Mouse (Mus musculus): ENCODE data around the gene Pik3cb.

The Pik3cb gene

DNA sequence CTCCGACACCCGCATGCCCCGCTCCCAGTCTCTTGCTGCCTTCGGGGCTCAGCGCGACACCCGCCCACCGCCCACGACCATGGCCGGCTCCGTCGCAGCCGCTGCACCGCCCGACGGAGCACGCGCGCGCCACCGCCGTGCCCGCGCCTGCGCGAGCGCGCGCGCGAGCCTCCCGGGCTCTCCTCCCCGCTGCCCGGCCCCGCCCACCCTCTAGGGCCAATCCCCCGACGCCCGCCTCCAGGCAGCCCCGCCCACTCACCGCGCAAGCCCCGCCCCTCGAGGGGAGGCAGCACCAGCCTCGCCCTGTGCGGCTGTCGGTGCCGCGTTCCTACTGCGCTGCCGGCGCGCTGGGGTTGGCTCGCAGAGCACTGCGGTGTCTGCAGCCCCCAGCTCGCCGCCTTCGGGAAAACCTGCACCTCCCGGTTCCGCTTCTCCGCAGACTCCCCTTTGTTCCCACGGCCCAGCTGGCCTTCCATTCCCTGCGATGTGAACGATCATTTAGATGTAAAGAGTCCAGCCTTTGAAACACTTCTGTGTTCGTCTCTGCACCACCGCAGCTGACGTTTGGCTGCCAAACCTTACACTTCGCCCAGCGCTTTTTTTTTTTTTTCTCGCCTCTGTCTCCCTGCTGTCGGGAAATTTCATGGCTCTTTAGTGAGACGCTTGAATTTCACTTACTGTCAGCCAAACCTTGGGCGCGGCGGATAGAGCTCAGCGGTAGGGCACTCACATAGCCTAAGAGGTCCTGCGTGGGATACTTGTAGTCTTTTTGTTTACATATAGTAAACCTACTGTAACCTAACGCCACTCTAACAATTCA, at the start of gene Pik3cb:
Gene Pik3cb (minus strand): TSS at position 559 of the 820 bp plus-strand sequence.
- DNase-seq: peak; percentile 97

DNA sequence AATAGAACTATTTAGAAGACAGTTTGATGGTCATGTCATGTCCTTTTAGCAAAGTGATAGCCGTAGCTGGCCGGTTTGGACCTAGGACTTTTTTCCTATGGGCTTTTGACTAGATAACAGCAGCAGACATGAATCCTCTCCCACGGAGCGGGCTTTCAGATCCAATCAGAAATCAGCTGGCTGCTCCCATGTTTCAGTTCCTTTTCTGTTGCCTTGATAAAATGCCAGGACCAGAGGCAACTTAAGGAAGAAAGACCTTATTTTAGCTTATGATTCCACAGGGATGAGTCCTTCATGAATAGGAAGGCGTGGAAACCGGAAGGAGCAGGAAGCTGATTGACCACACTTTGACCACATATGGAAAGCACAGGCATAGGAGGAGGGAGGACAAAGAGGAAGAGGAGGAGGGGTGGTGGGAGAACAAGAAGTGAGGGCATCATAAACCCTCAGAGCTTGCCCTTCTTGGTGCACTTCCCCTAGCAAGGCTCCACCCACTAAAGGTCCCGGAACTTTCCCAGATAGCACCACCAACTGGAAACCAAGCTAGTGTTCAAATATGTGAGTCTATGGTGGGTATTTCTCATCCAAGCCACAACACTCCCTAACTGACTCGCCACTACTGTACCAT, 42.7 kb upstream of the Pik3cb start:
- DNase-seq: no peak

DNA sequence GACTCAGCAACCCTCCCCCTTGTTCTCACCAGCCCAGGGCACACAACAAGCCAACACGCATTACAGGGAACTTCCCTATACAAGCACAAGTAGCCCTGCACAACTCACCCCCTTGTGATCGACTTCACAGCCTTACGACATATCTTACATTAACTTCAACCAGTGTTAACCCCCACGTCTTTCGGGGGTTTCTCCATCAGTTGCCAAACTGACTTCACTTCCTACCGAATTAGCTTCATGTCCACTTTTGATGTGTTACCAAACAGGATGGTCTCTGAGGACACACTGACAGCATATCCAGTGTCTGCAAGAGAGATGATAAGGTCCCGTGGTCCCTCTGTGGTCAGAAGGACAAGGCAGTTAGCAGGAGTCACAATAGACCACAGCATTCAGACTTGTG, 41.7 kb upstream of the Pik3cb start:
- no peak for DNase-seq

DNA sequence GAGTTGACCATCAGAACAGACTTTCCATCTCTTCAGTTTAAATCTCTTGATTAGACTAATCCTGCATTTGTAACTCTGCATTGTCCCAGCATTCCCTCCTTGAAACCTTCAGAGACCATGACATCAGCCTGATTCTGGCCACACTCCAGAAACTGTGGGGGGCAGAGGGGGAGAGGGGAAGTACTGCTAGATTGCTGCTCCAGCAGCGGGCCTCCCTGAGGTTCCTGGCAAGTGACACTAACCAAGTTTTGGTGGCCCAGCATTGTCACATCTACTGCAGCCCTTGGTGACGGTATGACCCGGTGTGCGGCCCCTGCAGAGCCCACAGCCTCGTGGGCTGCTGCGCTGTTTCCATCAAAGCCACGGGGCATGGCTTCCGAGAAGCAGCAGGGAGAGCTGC, 39.9 kb upstream of the Pik3cb start:
- no peak for DNase-seq

DNA sequence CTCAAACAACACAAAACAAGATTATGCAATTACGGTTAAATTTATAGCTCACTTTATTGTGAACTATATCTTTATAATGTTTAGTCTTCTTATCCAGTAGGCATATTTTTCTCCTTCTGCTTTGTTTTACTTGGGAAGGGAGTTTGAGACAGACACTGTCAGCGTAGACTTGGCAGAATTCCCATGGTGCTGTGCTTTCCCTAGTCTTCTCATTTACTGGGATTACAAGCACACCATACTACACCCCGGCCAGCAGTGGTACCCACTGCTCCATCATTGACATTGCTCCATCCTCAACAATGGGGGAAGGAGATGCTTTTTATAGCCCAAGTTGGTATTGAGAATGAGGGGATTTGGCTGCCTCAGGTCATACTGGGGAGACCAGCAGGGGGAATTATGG, 38.3 kb upstream of the Pik3cb start:
- DNase-seq: no peak

DNA sequence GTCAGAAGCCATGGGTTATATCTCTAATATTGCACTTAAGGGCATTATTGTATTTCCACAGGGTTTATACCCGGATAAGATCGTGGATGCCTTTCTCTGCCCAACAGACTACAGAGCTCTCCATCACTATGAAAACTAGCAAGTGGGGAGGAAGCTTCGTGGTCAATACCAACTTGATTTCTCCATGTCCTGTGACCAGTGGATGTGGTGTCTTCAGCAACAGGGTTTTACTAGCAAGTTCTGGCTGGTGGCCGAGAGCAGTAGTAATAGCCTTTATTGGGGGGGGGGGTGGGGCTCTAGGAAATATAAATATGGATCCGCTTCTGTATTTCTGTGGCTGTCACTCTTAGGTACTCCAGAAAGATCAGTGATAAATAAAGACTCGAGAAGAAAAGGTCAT, 35.4 kb upstream of the Pik3cb start:
- DNase-seq: no peak

DNA sequence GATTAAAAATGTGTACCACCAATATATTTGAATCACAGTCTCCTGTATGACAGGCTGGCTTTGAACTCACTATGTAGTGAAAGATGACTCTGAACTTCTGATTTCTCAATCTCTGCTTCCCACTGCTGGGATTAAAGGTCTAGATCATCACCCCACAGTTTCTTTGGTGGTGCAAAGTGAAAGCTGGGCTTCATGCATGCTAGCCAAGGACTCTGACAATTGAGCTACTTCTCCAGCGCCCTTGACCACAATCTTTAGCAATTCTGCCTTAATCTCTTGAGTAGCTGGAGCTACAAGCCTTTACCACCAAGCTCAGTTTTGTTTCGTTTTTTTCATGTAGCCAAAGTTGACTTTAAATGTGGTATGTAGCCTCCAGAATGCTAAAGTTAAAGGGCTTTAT, 32.4 kb upstream of the Pik3cb start:
- no peak for DNase-seq

DNA sequence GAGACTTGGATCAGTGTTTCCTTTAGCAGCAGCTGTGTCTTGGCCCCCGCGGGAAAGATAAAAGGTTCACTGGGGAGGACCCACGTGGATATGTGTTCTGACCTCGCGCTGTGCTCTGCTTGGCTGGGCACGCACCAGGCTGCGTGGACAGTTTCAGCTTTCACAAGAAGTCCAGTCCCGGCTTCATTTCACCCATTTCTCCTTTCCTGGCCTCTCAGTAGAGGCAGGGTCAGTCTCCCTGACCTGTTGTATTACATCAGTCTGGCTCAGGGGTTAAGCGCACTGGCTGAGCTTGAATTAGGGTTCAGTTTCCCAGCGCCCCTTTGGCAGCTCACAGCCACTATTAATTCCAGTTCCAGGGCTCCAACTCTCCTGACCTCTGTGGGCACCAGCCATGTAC, 30.8 kb upstream of the Pik3cb start:
- DNase-seq: no peak

DNA sequence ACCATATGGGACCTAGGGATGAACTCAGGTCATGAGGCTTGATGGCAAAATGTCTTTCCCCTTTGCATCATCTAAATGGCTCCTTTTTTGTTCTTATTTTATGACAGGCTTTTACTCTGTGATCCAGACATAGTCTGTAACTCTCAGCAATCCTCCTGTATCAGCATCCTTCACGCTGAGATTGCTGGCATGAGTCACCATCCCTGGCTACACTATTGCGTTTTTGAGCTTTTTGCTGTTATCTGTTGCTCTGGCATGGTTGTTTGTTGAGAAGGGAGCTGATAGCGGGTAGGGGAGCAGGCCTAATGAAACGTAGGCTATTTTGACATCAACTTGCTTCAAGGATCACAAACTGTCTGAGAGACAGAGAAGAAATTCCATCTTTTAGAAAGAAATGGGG, 28.6 kb upstream of the Pik3cb start:
- no peak for DNase-seq

DNA sequence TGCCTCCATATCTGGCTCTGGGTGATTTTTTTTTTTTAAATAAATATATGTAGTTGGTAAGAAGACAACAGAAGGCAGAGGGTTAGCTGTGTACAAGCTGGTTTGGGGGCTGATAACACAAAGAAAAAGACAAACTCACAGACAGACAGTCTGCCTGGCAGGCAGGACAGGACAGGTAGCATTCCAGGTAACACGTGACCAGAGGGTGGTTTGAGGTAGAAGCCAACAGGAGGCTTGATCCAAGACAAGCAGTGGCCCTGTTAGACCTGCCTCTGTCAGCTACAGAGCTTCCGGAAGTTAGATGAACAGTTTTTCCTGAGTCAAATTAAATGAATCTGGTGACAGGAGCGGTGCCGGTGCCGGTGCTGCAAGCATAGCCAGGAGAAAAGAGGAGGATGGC, 26.5 kb upstream of the Pik3cb start:
- no peak for DNase-seq

DNA sequence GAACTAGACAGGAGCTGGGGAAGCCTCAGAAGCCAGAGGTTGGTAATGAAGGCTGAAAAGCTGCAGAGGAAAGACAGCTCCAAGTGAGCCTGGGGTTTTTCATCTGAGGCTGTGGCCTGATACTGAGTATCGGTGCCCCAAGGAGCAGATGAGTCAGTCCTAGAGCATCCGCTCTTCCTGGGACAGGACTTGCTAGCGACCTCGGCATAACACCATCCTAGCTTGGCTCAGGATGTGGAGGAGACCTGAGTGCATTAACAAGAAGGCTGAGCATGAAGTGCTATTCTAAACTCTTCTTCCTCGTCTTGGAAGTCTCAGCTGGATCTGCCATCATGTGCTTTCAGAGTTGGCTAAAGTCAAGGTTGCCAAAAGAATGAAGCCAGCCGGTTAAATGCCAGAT, 25.5 kb upstream of the Pik3cb start:
- no peak for DNase-seq

DNA sequence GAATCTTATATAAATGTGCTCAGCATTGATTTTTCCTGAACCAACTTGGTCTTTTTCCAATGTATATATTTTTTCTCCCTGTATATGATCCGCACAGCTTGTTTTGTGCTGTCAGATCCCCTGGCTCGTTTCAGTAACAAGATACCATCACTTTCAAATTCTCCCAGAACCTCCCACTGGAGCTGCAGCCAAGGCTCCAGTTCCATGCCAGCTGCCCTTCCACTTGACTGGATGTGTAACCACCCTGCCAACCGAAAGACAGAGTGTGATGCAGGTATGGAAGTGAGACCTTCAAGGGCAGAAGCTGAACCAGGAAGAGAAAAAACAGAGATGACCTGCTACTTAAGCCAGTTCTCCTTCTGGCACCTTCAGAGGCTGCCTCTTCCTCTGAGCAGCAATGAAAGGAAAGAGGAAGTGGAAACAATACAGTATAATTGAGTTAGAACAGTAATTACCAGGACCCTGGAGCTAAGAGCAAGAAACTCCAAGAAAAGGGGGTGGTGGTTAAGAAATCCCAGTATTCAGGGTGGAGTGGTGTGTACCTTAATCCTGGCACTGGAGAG, 24.3 kb upstream of the Pik3cb start:
- no peak for DNase-seq

DNA sequence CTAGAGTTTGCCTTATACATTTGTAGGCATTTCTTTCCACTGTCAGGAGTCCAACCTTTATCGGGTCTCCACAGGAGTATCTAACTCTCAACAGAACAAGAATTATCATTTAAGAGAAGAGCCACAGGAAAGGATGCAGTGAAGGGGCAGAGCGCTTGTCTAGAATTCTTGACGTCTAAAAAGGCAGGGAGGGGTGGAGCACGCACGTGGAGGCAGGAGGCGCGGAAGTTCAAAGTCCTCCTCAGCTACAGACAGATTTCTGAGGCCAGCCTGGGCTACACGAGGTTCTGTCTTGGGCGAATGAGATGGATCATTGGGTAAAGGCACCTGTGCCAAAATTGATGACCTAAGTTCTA, 23.7 kb upstream of the Pik3cb start:
- no peak for DNase-seq

DNA sequence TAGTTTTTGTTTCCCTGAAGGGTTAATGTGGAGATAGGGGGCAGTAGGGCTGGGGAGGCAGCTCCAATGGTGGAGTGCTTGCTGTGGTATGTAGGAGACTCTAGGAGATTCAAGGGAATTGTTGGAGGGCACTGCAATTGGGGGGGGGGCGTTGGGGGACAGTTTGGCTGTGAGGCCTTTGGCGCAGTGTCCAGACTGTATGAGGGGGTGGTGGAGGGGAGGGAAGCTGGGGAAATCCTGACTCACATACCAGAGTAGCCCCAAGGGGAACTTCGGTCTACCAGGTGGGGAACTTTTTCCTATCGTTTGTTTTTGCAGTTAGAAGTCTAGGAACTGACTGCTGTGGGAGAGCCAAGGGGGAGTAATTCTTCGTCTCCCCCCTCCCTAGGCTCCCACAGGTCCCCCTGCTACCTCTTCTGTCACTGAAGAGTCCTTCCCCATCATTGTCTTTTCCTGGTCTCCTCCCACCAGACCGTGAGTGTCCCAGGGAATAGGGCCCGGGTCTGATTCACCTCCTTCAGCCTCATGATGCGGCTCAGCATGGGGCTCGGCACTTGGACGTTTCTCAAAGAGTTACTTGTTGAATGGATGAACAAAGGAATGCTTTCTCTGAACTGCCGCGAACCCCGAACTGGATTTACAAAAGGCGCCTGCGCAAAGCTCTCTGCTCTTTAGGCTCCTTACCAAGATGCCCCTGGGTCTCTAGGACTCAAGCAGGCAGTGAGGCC, 23.2 kb upstream of the Pik3cb start:
- DNase-seq: peak; percentile 40

DNA sequence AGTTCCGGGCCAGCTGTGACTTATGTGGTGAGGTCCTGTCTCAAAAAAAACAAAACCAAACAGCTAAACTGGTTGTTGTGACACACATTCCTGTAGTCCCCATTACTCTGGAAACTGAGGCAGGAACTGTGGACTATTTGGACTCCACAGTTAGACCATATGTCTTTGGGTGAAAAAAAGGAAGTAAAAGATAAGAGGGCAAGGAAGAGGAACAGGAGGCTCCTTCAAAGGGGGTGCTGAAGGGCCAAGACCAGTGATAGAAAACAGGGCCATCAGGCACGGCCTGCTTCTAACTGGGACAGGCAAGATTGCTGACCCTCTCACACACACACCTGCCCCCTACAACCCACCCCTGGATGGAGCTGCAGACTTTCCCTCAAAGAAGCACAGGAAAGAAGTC, 22.4 kb upstream of the Pik3cb start:
- no peak for DNase-seq

DNA sequence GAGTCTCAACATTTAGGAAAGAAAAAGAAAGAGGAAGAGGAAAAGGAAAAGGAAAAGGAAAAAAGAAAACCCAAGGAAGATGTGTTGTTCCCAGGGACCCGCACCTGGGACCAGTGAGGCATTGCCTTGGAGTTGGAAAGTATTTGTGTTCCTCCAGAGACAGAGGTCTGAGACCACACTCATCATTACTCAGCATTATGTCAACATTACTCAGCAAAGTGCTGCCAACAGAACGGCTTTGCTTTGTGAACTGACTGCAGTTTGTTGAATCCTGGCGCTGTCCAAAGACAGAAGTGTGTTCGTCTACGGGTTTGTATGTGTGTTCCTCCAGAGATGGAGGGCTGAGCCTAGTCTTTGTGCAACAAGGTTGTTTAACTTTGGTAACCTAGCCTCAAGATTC, 20.4 kb upstream of the Pik3cb start:
- no peak for DNase-seq

DNA sequence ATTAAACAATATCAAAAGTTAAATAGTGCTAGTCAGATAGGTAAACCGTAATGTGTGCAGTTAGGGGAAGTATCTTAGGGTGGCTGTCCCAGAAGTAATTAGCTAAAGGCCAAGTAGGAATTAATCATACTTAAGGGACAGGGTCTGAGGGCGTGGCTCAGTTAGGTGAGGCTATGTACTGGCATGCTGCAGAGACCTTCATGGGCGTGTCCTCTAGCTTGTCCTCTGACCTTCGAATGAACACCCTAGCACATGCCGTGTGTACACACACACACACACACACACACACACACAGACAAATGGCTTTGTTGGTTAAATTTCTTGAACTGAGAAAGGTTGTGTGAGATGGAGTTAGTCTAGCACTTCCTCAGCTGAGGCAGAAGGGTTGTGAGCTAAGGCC, 19.5 kb upstream of the Pik3cb start:
- no peak for DNase-seq

DNA sequence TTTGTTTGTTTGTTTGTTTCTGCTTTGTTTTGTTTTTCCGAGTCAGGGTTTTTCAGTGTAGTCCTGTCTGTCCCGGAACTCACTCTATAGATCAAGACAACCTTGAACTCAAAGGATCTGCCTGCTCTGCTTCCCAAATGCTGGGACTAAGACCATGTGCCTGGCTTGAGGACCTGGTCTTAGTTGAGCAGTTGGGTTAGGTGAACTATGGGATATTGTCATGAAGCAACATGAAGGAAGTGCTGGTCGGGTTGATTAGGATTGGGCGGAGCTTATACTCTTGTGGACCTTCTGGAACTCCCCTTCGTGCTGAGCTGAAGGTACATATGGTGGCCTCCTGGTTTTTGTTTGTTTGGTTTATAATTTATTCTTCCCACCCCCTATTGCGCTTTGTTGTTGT, 18.3 kb upstream of the Pik3cb start:
- DNase-seq: no peak

DNA sequence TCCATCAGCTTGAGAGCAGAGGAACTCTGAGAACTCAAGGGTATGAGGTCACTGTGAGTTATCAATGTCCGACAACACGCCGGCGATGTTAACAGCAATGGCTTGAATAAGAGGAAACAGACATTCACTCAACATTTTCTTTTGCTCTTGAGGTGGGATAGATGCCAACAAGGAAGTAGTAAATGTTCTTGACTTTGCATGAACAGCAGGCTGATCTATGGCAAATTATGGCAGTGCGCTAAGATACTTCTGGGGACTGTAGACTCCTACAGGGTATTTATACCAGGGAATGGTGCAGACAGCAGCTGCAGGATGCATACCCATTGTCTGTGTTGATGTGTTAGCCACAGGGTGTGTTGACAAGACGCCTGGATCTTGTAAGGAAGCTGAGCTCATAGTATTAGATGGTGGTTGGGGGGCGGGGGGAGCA, 17.8 kb upstream of the Pik3cb start:
- no peak for DNase-seq

DNA sequence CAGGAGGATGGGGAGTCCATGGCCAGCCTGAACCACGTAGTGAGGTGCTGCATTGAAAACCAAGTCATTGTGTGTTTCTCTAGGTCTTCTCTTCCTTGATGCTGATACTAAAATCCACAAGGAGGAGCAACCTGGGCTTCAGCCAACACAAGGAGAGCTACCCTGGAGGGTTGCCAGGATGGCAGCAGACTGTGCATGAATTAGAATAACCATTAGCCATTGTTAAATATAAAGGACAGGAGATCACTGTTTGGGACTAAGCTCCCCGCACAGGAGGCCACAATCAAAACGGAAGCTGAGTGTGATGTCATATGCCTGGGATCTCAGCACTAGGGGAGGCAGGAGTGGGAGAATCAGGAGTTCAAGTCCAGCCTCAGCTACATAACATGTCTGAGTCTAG, 13.2 kb upstream of the Pik3cb start:
- DNase-seq: no peak

DNA sequence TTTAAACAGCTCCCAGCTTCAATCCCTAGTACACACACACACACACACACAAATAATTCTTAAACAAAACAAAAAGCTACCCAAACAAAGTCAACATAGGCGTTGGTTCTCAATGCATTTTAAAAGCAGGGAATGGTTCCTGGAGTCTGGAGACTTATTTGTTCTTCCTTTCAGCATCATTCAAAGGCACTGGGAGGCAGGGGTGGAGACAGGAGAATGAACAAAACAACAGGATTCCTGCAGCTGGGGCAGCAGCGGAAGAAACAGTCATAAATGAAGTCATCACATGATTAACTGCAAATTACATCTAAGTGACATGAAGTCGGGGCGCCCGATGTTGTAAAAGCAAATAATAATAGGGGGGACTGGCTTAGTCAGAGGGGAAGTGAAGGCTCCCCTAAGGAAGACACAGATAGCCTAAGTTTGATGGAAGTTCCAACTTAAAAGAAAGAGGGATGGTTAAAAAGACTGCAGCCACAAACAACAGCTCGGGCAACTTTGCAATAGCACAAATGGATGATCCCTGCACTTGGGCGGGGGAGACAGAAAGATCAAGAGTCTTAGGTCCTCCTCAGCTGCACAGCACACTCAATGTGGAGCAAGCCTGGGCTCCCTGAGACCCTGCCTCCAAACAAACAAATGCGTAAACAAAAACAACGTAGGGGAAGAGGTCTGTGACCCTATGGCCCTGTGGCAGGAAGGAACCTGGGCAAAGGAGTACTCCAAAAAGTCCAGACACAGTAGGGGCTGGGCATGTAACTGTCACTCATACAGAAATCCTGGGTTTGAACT, 12.5 kb upstream of the Pik3cb start:
- no peak for DNase-seq

DNA sequence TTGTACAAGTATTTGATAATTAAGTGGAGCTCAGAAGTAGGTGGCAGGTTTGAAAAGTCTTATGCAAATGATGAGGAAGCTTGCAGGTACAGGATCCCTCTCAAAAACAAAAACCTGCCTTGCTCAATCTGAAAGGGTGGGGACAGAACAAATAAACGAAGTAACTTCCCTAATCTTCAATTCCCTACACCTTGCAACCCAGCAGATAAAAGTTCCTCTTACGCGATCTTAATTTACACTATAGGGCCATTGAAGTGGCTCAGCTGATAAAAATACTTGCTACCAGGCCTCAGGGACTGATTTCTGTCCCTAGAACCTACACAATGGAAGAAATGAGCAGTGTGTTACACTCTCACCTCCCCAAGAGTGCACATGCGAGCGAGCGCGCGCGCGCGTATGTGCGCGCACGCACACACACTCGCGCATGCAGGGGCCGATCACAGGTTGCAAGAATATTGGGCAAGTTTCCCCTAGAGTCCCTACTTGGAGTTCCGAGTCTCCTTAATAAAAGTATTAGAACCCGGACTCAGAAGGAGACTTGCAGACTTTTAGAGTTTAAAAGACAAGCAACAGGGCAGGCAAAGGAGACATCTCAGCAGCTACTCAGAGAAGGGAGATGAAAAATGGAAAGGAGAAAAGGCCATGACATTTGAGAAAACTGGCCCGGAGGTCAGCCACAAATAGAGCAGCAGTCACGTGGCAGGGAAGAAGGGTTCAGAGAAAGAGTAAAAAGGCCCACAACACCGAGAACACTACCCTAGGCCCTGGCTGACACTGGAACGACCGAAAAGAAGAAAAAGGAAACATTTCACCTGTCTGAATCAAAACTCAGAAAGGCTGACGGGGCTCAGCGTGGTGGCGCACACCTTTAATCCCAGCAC, 6.7 kb upstream of the Pik3cb start:
- DNase-seq: no peak
